Mouse (Mus musculus) embryonic stem cell, embryonic (primary cell): ENCODE measurements at regions not wholly inside any gene's neighbourhood (a gene's known extent, or its start where the extent isn't known, plus 50 kb on each side); places are given as distances from the start of the nearest gene placed in this dataset.

Experiments
- CTCF ChIA-PET, 4 experiments: fragments of 300-600 bp in 2 of 4; fragments of 350-600 bp in 2 of 4; sonication (Branson Sonifier 250); formaldehyde crosslinking; loops; one replicate each; lab custom pipeline; 2022; ENCODE audit warnings: inconsistent platforms in 2 of 4; lab: Charles Lee
- POLR2A ChIA-PET, 4 experiments: fragments of 300-600 bp in 2 of 4; fragments of 350-600 bp in 2 of 4; sonication (Branson Sonifier 250); formaldehyde crosslinking; loops; one replicate each; lab custom pipeline; 2022; ENCODE audit warnings: antibody characterized with exemption in 4 of 4, inconsistent platforms in 1 of 4; lab: Charles Lee

- POLR2A ChIA-PET = no interaction called here
These were observed 576.1 kb upstream of the 4930452B06Rik start for GRCm38 (mm10) chr14:9242118-9242517.

GRCm38 (mm10) chr14:9227670-9228069, 561.6 kb upstream of the 4930452B06Rik start:
- POLR2A ChIA-PET = interaction anchor here in 1 of 4 experiments (0.7 kb wide), 1 partner anchor 1422 kb away, joined by 3 read pairs; no protein-coding TSS in a partner anchor
- CTCF ChIA-PET = no interaction called here

More at GRCm38 (mm10) chr14:9242118-9242517, 576.1 kb upstream of the 4930452B06Rik start:
- CTCF ChIA-PET = no interaction called here

GRCm38 (mm10) chr14:9200246-9200645, 534.2 kb upstream of the 4930452B06Rik start:
- ChIA-PET CTCF (no interaction called here), POLR2A (no interaction called here)

GRCm38 (mm10) chr14:9192122-9192769, 526.2 kb upstream of the 4930452B06Rik start:
- POLR2A ChIA-PET = no interaction called here
- CTCF ChIA-PET = no interaction called here

- ChIA-PET POLR2A (no interaction called here), CTCF (no interaction called here)
These were observed 525.6 kb upstream of the 4930452B06Rik start for GRCm38 (mm10) chr14:9191664-9192063.

- POLR2A ChIA-PET = no interaction called here
- CTCF ChIA-PET = no interaction called here
These were observed 495.3 kb upstream of the 4930452B06Rik start for GRCm38 (mm10) chr14:9161336-9161735.

GRCm38 (mm10) chr14:9157941-9158340, 491.9 kb upstream of the 4930452B06Rik start:
- CTCF ChIA-PET = interaction anchor here in 1 of 4 experiments (1.0 kb wide), 1 partner anchor 698 kb away, joined by 3 read pairs; no protein-coding TSS in a partner anchor

GRCm38 (mm10) chr14:9150841-9151240, 484.8 kb upstream of the 4930452B06Rik start:
- CTCF ChIA-PET = interaction anchor here in 1 of 4 experiments (0.6 kb wide), 1 partner anchor 24 kb away, joined by 3 read pairs; no protein-coding TSS in a partner anchor
- POLR2A ChIA-PET = interaction anchor here in 1 of 4 experiments (0.7 kb wide), 1 partner anchor 22 kb away, joined by 3 read pairs; no protein-coding TSS in a partner anchor

More at GRCm38 (mm10) chr14:9157941-9158340, 491.9 kb upstream of the 4930452B06Rik start:
- POLR2A ChIA-PET = no interaction called here

- ChIA-PET CTCF (no interaction called here), POLR2A (no interaction called here)
These were observed 480.7 kb upstream of the 4930452B06Rik start for GRCm38 (mm10) chr14:9146595-9147219.

- ChIA-PET CTCF (no interaction called here), POLR2A (no interaction called here)
These were observed 439.7 kb upstream of the 4930452B06Rik start for GRCm38 (mm10) chr14:9105708-9106107.

- ChIA-PET CTCF (no interaction called here), POLR2A (no interaction called here)
These were observed 423.7 kb upstream of the 4930452B06Rik start for GRCm38 (mm10) chr14:9089625-9090326.

- POLR2A ChIA-PET = no interaction called here
- CTCF ChIA-PET = no interaction called here
These were observed 421.1 kb upstream of the 4930452B06Rik start for GRCm38 (mm10) chr14:9087103-9087502.

- POLR2A ChIA-PET = no interaction called here
These were observed 413.6 kb upstream of the 4930452B06Rik start for GRCm38 (mm10) chr14:9079632-9080031.

GRCm38 (mm10) chr14:9079014-9079413, 413.0 kb upstream of the 4930452B06Rik start:
- ChIA-PET POLR2A (no interaction called here), CTCF (no interaction called here)

More at GRCm38 (mm10) chr14:9079632-9080031, 413.6 kb upstream of the 4930452B06Rik start:
- CTCF ChIA-PET = no interaction called here

GRCm38 (mm10) chr14:9071176-9071575, 405.1 kb upstream of the 4930452B06Rik start:
- ChIA-PET POLR2A (no interaction called here), CTCF (no interaction called here)

- POLR2A ChIA-PET = no interaction called here
- CTCF ChIA-PET = no interaction called here
These were observed 394.0 kb upstream of the 4930452B06Rik start for GRCm38 (mm10) chr14:9060058-9060457.

GRCm38 (mm10) chr14:9028811-9029210, 362.8 kb upstream of the 4930452B06Rik start:
- CTCF ChIA-PET = no interaction called here
- POLR2A ChIA-PET = no interaction called here

- CTCF ChIA-PET = no interaction called here
These were observed 349.8 kb upstream of the 4930452B06Rik start for GRCm38 (mm10) chr14:9015826-9016225.

GRCm38 (mm10) chr14:9003034-9003433, 337.0 kb upstream of the 4930452B06Rik start:
- CTCF ChIA-PET = no interaction called here
- POLR2A ChIA-PET = no interaction called here

More at GRCm38 (mm10) chr14:9015826-9016225, 349.8 kb upstream of the 4930452B06Rik start:
- POLR2A ChIA-PET = no interaction called here
